Mouse (Mus musculus): ENCODE data around the gene Tubg1.

The Tubg1 gene

GRCm38 (mm10) chr11:101167211-101167962 is 47.6 kb downstream of the Tubg1 start:
- DNase-seq (ENCODE audit: low spot score), result no peak

DNA sequence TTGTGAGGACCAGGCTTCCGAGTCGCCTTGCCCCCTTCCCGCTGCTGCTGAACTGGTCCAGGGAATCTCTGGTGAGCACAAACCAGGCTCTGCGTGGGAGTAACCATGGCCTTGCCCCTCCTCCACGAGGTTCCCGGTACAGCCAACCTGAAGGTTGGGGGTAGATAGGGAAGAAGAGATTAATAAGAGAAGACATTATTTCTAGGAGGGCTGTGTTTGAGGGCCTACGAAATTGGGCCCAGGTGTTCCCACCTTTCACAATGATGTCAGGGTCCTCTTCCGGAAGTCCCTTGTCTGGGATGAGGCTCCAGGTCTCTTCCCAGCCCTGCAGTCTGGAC is 48.2 kb downstream of the Tubg1 start:
- peak; percentile 31 for DNase-seq (ENCODE audit: low spot score)

- peak; percentile 66 for DNase-seq (ENCODE audit: low spot score)
These were observed 48.7 kb downstream of the Tubg1 start for GRCm38 (mm10) chr11:101168301-101168980.

DNA sequence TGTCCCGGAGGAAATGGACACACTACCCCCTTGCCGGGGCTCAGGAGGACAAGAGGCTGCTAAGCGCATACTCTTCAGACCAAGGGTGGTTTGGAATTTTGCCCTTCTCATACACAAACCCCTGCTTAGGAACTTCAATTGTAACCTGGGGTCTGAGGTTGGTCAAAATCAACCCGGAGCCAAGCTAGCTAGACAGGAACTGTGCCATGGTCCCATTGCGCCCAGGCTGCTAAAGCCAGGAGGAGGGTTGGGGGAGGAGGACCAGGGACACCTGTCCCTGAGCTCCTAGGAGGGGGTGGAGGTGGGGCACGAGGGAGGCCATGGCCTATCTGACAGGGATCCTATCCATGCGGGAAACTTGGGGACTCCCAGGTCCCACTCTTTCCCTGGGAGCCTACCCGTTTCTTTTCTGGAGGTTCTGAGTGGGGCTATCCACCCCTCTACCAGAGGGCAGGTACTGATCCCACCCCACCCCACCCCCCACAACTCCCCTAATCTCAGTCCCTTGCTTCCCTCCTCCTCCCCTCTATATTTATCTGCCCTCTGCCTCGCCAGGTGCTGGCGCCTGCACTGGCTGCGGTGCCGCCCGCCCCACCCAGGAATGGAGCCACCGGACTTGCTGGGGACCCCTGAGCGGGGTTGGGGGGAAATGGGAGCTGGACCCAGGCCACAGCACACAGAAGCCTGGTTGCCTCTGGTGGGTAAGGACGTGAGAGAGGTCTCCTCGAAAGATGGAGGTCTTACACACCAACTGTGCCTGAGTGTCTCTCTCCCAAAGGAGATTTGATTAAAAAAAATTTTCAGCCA is 49.8 kb downstream of the Tubg1 start:
- DNase-seq (ENCODE audit: low spot score), result peak; percentile 22

DNA sequence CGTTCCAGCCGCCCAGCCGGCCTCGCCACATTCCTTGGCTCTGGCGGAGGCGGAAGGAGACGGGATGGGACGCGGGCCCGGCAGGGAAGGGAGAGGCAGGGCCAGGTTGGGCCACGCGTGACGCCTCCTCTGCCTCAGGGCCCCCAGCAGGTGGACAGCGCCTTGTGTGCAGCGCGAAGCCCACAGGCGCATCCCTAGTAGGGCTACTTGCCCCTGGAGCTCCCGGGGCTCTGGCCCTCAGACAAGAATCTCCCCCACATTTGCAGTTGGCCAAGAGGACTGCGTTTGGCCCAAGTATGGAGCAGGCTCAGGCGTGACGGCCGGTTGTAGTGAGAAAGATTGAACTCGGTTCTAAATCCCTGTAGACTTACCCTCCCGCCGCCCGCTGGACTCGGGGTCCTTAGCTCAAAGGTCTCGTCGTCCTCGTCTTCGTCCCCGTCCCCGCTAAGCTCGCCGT is 50.6 kb downstream of the Tubg1 start, which contains the start of gene Cntnap1:
Cntnap1 (plus strand) TSS at position 170 of the 457 bp plus-strand sequence.
- peak; percentile 73 for DNase-seq (ENCODE audit: low spot score)

DNA sequence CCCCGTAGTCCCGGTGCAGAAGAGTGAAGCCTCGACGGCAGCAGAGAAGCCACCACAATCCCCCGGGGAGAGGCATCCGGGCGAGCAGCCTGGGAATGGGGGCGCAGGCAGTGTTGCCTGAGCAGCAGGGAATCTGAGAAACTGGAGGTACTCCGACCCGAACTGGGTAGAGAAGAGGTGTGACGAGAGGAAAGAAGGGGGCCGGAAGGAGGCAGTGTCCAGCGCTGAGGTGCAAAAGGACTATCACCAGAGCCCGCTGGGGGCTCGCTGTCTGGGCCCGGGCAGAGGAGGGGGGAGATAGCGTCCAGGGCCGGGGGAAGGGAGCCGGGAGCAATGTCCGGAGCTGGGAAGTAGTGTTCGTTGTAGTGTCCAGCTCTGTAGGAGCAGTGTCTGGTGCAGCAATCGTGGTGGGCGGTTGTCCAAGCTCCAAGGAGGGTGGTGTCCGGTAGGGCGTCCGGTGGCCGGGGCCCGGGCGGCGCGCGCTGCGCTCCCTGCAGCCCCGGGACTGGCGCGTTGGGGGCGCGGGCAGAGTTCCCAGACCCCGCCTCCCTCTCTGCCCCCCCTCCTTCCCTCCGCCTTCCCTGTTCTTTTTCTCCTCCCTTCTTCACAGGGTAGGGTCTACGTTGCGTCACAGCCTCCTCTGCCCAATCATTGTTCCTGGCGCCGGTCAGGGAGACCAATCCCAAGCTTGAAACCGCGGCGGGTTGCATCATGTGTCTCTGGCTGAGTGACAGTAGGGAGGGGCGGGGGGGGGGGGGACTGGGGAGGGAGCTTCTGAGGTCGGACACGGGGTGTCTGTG is 51.3 kb downstream of the Tubg1 start, which contains the start of gene Plekhh3:
Plekhh3 (minus strand) TSS at position 541 of the 800 bp plus-strand sequence.
- peak; percentile 90 for DNase-seq (ENCODE audit: low spot score)

DNA sequence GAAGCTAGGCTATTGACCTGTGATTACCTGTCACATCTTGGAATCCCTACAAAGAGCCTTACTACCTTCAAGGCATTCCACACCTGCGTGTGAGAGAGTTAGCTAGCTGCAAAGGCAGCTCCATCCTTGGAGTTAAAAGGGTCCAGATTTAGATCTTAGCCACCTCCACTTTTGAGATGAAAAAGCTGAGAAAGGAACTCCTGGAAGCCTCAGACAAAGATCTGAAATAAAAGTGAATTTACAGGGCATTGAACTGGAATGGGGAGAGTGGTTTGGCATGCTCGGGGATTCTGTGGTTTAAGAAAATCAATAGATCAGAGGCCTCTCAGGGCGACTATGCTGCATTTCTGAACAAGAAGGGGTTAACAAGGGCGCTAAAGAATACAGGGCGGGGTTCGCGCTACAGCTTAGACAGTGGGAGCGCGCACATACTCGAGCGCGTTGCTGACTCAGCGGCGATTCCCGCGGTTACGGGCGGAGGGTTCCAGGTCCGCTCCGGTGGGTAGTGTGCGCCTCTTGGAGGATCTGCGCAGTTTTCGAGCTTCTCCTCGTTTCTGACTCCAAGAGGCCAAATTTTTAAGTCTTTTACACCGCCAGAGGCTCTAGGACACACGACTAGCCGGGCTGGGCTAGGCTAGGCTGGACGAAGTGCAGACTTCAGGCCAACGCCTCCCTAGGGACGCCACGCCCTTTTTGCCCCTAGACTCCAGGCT is 52.1 kb downstream of the Tubg1 start:
- DNase-seq (ENCODE audit: low spot score), result peak; percentile 71

- DNase-seq (ENCODE audit: low spot score), result no peak
These were observed 52.7 kb downstream of the Tubg1 start for GRCm38 (mm10) chr11:101172434-101172815.

DNA sequence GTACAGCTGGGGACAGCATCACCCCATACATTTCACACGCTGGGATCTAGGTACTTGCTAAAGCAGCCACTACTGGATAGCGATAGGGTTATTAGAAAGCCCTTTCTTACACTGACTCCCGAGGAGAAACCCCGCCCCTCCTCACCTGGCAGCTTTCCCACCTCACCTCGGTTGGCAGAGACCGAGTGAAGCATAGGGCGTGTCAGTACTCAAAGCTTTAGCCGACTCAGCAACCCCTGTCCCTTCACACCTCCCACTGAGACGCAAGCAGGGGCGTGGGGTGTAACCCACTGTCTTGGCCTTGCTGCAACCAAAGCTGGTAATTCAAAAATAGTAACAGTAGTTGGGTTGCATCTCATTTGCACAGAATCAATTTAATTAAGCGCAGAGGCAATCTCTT is 53.4 kb downstream of the Tubg1 start:
- peak; percentile 59 for DNase-seq (ENCODE audit: low spot score)

GRCm38 (mm10) chr11:101173631-101174388 is 54.1 kb downstream of the Tubg1 start:
- peak; percentile 83 for DNase-seq (ENCODE audit: low spot score)

- no peak for DNase-seq (ENCODE audit: low spot score)
These were observed 54.6 kb downstream of the Tubg1 start for GRCm38 (mm10) chr11:101174389-101174745.

DNA sequence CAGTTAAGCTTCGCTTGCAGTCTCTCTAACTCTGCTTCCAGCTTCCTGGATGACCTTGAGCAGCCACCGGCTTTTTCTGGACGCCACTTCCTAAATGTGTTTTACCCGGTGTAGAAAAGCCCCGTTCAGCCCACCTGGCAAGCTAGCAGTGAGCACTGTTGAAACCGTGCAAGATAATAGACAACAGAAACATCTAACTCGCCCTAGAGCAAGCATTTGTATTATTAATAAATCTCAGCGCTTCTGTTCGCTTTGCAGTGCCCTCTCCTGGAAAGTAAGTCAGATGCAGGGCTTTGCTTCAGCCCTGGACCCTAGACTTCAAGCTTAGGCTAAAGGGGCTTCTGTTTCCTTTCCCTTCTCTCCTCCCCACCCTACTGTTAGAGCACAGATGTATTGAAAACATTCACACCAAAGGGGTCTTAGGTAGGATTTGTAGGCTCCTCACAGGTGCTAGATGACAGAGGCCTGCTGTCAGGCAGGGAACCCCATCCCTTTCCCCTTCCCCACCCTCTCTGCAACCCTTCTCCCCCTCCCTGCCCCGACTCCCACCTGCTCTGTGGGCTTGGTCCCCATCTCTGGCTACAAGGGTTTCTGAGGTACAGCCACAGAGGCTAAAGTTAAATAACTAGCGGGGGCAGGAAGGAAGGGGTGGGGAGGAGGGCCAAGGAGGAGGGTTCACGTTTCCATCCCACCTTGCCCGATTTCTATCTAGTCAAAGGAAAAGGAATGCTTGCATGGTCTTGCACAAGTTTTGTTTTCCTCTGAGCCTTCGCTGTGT is 55.3 kb downstream of the Tubg1 start, which contains the start of gene Ccr10:
Ccr10 (minus strand) TSS at position 593 of the 778 bp plus-strand sequence.
- DNase-seq (ENCODE audit: low spot score), result no peak

DNA sequence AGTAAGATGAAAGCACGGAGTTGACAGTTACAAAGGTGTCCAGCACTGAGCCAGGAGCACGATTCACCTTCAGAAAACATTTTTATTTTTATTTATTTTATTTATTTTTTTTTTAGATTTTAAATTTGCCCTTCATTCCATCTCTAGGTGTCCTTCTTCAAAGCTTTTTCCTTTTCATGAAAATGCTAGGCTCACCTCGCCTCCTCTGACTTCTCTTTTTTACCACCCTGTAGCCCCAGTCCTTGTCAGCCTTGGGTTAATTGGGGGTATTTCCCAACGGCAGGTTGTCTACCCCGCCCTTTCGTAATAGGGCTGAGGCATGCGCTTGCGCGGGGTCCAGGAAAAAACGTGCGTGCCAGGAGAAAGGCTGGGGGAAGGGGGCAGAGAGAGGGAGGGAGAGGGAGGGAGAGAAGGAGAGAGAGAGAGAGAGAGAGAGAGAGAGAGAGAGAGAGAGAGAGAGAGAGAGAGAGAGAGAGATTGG is 55.9 kb downstream of the Tubg1 start:
- DNase-seq (ENCODE audit: low spot score), result no peak

Data from ovary, postnatal 36 days (tissue).